Mouse (Mus musculus) embryonic facial prominence, embryonic 14.5 days (tissue): ENCODE measurements around the gene Hdgfl2. TPM values are rescaled to one million over a fixed set of nuclear protein-coding genes. Genes with fewer than 3 reads are reported as not detected.

Source experiments
- ATAC-seq: fragments of 200-750 bp; cut with Nextera tagmentation; 2 replicates; pipeline ENCODE4 v1.8.0; 2017; ENCODE audit warnings: low read depth, moderate number of reproducible peaks, moderate TSS enrichment
- DNase-seq: peaks from one replicate; pipeline ENCODE4 v3.0.0-alpha.2; 2015; ENCODE audit warnings: low spot score
- H3K27ac ChIP-seq: fragments of 300-500 bp; sonication (generic); replicated peaks from 2 replicates; pipeline ENCODE4 v1.5.1; 2014; ENCODE audit warnings: low read depth, mild to moderate bottlenecking, low read length, moderate library complexity
- H3K27me3 ChIP-seq: fragments of 300-500 bp; sonication (generic); replicated peaks from 2 replicates; pipeline ENCODE4 v1.6.1; 2014; ENCODE audit warnings: low read length; ENCODE audit not compliant: control insufficient read depth, insufficient read depth
- H3K36me3 ChIP-seq: fragments of 300-500 bp; sonication (generic); 2 replicates; pipeline ENCODE4 v1.6.1; 2014; ENCODE audit warnings: low read length, mixed read lengths; ENCODE audit not compliant: control insufficient read depth, insufficient read depth
- H3K4me1 ChIP-seq: fragments of 300-500 bp; sonication (generic); 2 replicates; pipeline ENCODE4 v1.6.1; 2014; ENCODE audit warnings: antibody characterized with exemption, low read length; ENCODE audit not compliant: control insufficient read depth, insufficient read depth
- H3K4me2 ChIP-seq: fragments of 300-500 bp; sonication (generic); 2 replicates; pipeline ENCODE4 v1.6.1; 2014; ENCODE audit warnings: low read depth, mild to moderate bottlenecking, low read length, moderate library complexity, mixed read lengths
- H3K4me3 ChIP-seq: fragments of 300-500 bp; sonication (generic); 2 replicates; pipeline ENCODE4 v1.5.1; 2014; ENCODE audit warnings: low read depth, mild to moderate bottlenecking, low read length
- H3K9ac ChIP-seq: fragments of 300-500 bp; sonication (generic); 2 replicates; pipeline ENCODE4 v1.6.1; 2014; ENCODE audit warnings: low read depth, mild to moderate bottlenecking, low read length, moderate library complexity, mixed read lengths
- H3K9me3 ChIP-seq: fragments of 300-500 bp; sonication (generic); 2 replicates; pipeline ENCODE4 v1.6.1; 2016; ENCODE audit warnings: low read length; ENCODE audit not compliant: control insufficient read depth
- WGBS: fragments of 180-500 bp; shearing (Covaris S2); extraction: QIAGEN DNeasy Blood & Tissue Kit; methylation state at CpG from one replicate; pipeline ENCODE4 v1.1.7; 2014; 5-methylcytosine and 5-hydroxymethylcytosine counted together
- polyA plus RNA-seq: library from polyadenylated mRNA; unstranded; fragments of >200 nt; fragmentation: Nextera tagmentation; extraction: Ambion mirVana; gene quantifications from 2 replicates; pipeline ENCODE4 v1.2.1, GENCODE M21; 2014

Hdgfl2 gene
- polyA plus RNA-seq, 1 experiment from 2014 or later = 75.6 TPM

DNA sequence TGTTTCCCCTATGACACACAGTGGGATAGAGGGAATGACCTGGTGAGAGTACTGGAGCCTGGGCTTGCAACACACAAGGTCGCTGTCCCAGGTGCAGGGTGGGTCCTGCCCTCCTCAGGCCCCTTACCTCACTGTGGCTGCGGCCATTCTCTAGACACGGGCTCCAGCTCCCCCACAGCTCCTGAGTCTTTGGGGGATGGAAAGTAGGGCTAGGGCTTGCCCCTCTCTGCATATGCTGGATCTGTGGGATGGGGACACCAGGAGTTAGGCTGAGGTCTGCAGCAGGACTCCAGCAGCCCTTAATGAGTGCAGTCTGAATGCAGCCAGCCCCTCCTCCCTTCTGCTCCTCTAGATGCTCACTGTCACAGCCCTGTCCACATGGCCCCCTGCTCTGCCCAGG is 33.3 kb downstream of the Hdgfl2 start:
- peaks cover 7% of the 10 kb centered on the region for H3K27me3 ChIP-seq
- WGBS = 57% methylated on average over 3 of the region's 3 CpGs
- H3K4me3 ChIP-seq = no peak overlapping the region
- H3K9me3 ChIP-seq = no peaks in the 10 kb centered on the region
- H3K9ac ChIP-seq = no peak overlapping the region
- H3K4me2 ChIP-seq = no peak overlapping the region
- no peak for DNase-seq
- H3K4me1 ChIP-seq = peaks cover 3% of the 10 kb centered on the region; the same call in 1 of the 2 replicates
- ATAC-seq = no peak
- H3K27ac ChIP-seq = no peak overlapping the region
- no peaks in the 10 kb centered on the region for H3K36me3 ChIP-seq

- H3K9me3 ChIP-seq = no peaks in the 10 kb centered on the region
- H3K9ac ChIP-seq = no peak overlapping the region
- H3K27ac ChIP-seq = no peak overlapping the region
- peaks cover 3% of the 10 kb centered on the region; the same call in 1 of the 2 replicates for H3K4me1 ChIP-seq
- H3K4me3 ChIP-seq = no peak overlapping the region
- no peak for ATAC-seq
- DNase-seq = no peak
- H3K4me2 ChIP-seq = no peak overlapping the region
- peaks cover 38% of the 10 kb centered on the region for H3K27me3 ChIP-seq
- 71% methylated on average over 10 of the region's 10 CpGs for WGBS
- no peaks in the 10 kb centered on the region for H3K36me3 ChIP-seq
Measured at GRCm38 (mm10) chr17:56116193-56116592, 36.8 kb downstream of the Hdgfl2 start.

DNA sequence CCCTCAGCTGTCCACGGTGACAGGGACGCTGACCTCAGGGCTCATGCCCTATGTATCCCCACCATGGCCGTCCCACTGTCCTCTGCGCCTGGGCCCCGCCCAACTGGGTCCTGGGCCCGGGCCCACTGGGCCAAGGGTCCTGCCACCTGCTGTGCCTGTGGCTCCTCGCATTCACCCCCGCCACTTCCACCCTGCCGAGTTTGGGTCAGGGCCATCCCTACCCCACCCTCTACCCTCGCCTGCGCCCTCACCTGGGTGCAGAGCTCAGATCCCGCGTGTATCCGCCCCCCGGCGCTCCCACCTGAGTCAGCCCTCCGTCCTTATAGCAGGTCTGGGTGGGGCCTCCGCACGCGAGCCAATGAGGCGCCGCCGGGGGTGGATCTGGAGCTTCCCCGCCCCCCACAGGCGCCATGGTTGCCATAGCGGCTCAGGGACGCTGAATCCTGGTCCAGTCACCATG is 37.8 kb downstream of the Hdgfl2 start, which contains the start of gene Plin5:
Gene Plin5, minus strand, starts transcription at position 346 of the 460 bp plus-strand sequence.
- no peaks in the 10 kb centered on the region for H3K36me3 ChIP-seq
- 0 out of 2 replicates have a peak within 1 kb of the TSS, but pooled peaks have one; percentile 11 for H3K9ac ChIP-seq
- ATAC-seq (peak; percentile 58), DNase-seq (peak; percentile 44)
- whole genome bisulfite sequencing = 3% methylated on average over 20 of the region's 27 CpGs
- H3K4me1 ChIP-seq = peaks cover 3% of the 10 kb centered on the region; the same call in 1 of the 2 replicates
- peaks cover 49% of the 10 kb centered on the region for H3K27me3 ChIP-seq
- H3K4me3 ChIP-seq = peak within 1 kb of the TSS; percentile 25
- peaks cover 4% of the 10 kb centered on the region for H3K9me3 ChIP-seq
- H3K27ac ChIP-seq = no peak within 1 kb of the TSS
- peak within 1 kb of the TSS; percentile 52 for H3K4me2 ChIP-seq

- H3K9ac ChIP-seq = no peak overlapping the region
- no peak overlapping the region for H3K4me2 ChIP-seq
- DNase-seq = no peak
- ATAC-seq = no peak
- no peak overlapping the region for H3K27ac ChIP-seq
- peaks cover 16% of the 10 kb centered on the region for H3K9me3 ChIP-seq
- peak overlapping the region; percentile 4; the same call in 1 of the 2 replicates for H3K4me3 ChIP-seq
- no peaks in the 10 kb centered on the region for H3K36me3 ChIP-seq
- H3K27me3 ChIP-seq = peaks cover 70% of the 10 kb centered on the region
- WGBS = 38% methylated on average over 12 of the region's 12 CpGs
- peaks cover 8% of the 10 kb centered on the region; the same call in 1 of the 2 replicates for H3K4me1 ChIP-seq
Measured at GRCm38 (mm10) chr17:56119431-56119830, 40.0 kb downstream of the Hdgfl2 start.

GRCm38 (mm10) chr17:56119981-56120880 is 40.8 kb downstream of the Hdgfl2 start:
- Histone ChIP-seq H3K36me3 (no peaks in the 10 kb centered on the region), H3K9ac (0 out of 2 replicates have a peak overlapping the region, but pooled peaks have one; percentile 35), H3K4me2 (peak overlapping the region; percentile 27; the same call in 1 of the 2 replicates), H3K27me3 (peaks cover 77% of the 10 kb centered on the region), H3K27ac (no peak overlapping the region), H3K4me1 (peaks cover 10% of the 10 kb centered on the region; the same call in 1 of the 2 replicates), H3K4me3 (peak overlapping the region; percentile 4), H3K9me3 (peaks cover 16% of the 10 kb centered on the region)
- ATAC-seq (no peak), DNase-seq (no peak)
- WGBS = 5% methylated on average over 58 of the region's 66 CpGs

GRCm38 (mm10) chr17:56121826-56122225 is 42.4 kb downstream of the Hdgfl2 start, which contains the start of gene Lrg1:
Lrg1 (minus strand) TSS chr17:56122001.
- DNase-seq (no peak), ATAC-seq (no peak)
- Histone ChIP-seq H3K36me3 (no peaks in the 10 kb centered on the region), H3K27ac (no peak within 1 kb of the TSS), H3K9me3 (peaks cover 16% of the 10 kb centered on the region), H3K27me3 (peaks cover 77% of the 10 kb centered on the region), H3K4me3 (no peak within 1 kb of the TSS), H3K4me2 (no peak within 1 kb of the TSS), H3K4me1 (peaks cover 10% of the 10 kb centered on the region; the same call in 1 of the 2 replicates), H3K9ac (no peak within 1 kb of the TSS)
- WGBS = 59% methylated on average over 2 of the region's 2 CpGs

GRCm38 (mm10) chr17:56123161-56123560 is 43.7 kb downstream of the Hdgfl2 start:
- Histone ChIP-seq H3K27ac (no peak overlapping the region), H3K27me3 (peaks cover 69% of the 10 kb centered on the region), H3K4me3 (no peak overlapping the region), H3K9me3 (peaks cover 16% of the 10 kb centered on the region), H3K4me1 (peaks cover 7% of the 10 kb centered on the region; the same call in 1 of the 2 replicates), H3K4me2 (no peak overlapping the region), H3K9ac (no peak overlapping the region), H3K36me3 (no peaks in the 10 kb centered on the region)
- ATAC-seq (no peak), DNase-seq (no peak)
- WGBS = 91% methylated on average over 12 of the region's 12 CpGs

DNA sequence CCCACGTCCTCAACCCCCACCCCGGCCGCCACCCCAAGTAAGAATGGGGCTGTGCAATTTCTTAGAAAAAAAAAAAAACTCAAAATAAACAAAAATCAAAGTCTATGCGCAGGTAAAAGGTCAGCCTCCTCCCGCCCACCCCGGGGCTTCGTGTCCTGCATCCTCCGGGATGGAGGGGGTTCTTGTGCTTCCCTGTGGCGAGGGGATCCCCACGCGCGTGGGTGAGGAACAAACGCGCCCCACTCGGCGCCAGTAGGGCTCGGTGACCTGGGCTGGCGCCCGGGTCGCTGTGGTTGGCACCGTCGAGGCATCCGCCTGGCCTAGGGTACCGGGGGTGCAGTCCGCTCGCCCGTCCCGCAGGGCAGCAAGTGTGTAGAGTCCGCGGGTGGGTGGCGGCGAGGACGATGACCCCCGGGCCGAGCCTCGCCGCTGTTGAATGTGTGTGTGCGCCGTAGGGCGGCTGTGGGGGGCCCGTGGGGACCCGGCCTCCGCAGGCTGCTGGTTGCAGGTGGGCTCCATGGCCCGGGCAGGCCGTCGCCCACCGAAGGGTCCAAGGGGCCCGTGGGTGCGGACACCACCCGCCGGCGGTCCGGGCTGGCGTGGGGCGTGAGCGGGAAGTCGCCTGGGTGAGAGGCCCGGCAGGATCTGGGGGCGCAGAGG is 44.4 kb downstream of the Hdgfl2 start:
- peaks cover 16% of the 10 kb centered on the region for H3K9me3 ChIP-seq
- H3K9ac ChIP-seq = peak overlapping the region; percentile 57
- ATAC-seq (no peak), DNase-seq (no peak)
- WGBS = 47% methylated on average over 25 of the region's 59 CpGs
- no peak overlapping the region for H3K27ac ChIP-seq
- H3K4me3 ChIP-seq = peak overlapping the region; percentile 37
- no peaks in the 10 kb centered on the region for H3K36me3 ChIP-seq
- H3K4me1 ChIP-seq = peaks cover 7% of the 10 kb centered on the region; the same call in 1 of the 2 replicates
- peaks cover 63% of the 10 kb centered on the region for H3K27me3 ChIP-seq
- peak overlapping the region; percentile 68 for H3K4me2 ChIP-seq
